Mouse (Mus musculus): Measurements from ENCODE around the gene Gm28038. TPM values are rescaled to one million over a fixed set of nuclear protein-coding genes. Genes with fewer than 3 reads are reported as not detected.

The Gm28038 gene
- polyA plus RNA-seq, 1 experiment from 2014 or later: not detected

DNA sequence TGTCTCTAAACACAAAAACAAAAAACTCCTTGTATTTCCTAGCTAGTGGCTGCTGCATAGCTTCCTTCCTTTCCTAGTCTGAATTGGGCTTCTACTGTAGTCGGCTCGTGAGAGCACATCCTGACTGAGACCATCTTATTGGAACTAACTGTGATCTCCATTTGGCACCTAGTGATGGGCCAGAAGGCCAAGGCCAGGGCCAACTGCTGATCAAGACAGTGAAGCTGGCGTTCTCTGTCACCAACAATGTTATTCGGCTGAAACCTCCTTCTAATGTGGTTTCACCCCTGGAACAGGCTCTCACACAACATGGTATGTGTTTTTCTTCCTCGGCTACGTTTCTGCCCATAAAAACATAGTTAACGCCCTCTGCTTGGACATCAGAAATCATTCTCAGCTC is 46.4 kb downstream of the Gm28038 start:
- no peak overlapping the region for H3K4me2 ChIP-seq
- 95% methylated on average over 7 of the region's 7 CpGs for WGBS
- H3K9ac ChIP-seq (ENCODE audit: low read length): no peak overlapping the region
- no peaks in the 10 kb centered on the region for H3K4me1 ChIP-seq (ENCODE audit: control insufficient read depth, insufficient read depth, low read length)
- H3K9me3 ChIP-seq (ENCODE audit: control insufficient read depth, low read length): no peaks in the 10 kb centered on the region
- no peak overlapping the region for H3K27ac ChIP-seq (ENCODE audit: low read depth, low read length)
- H3K4me3 ChIP-seq (ENCODE audit: low read depth, low read length): no peak overlapping the region
- ATAC-seq (ENCODE audit: low FRiP score) (no peak), DNase-seq (ENCODE audit: low spot score, missing footprints) (no peak)
- peaks cover 33% of the 10 kb centered on the region for H3K36me3 ChIP-seq (ENCODE audit: control insufficient read depth, insufficient read depth, low read length)
- H3K27me3 ChIP-seq (ENCODE audit: control insufficient read depth, insufficient read depth, low read length): no peaks in the 10 kb centered on the region

DNA sequence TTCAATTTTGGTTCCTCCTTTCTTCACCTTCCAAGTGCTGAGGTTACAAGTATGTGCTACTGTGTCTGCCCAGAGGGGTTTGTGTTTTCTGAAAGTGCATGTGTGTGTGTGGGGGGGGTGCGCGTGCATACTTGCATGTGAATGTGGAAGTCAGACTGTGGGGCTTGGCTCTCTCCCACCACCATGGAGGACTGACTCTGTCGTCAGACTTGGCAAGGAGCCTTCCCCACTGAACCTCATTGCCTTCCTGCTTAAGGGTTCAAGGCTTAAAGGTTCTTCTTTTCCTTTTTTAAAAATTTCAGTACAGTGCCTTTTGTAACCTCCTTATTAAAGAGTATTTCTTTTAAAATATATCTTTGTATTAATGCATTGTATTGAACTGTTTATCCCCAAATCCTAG is 47.9 kb downstream of the Gm28038 start:
- WGBS: 97% methylated on average over 3 of the region's 3 CpGs
- no peaks in the 10 kb centered on the region for H3K27me3 ChIP-seq (ENCODE audit: control insufficient read depth, insufficient read depth, low read length)
- no peaks in the 10 kb centered on the region for H3K9me3 ChIP-seq (ENCODE audit: control insufficient read depth, low read length)
- H3K4me1 ChIP-seq (ENCODE audit: control insufficient read depth, insufficient read depth, low read length): no peaks in the 10 kb centered on the region
- no peak overlapping the region for H3K4me2 ChIP-seq
- ATAC-seq (ENCODE audit: low FRiP score) (no peak), DNase-seq (ENCODE audit: low spot score, missing footprints) (no peak)
- H3K27ac ChIP-seq (ENCODE audit: low read depth, low read length): no peak overlapping the region
- no peak overlapping the region for H3K9ac ChIP-seq (ENCODE audit: low read length)
- no peak overlapping the region for H3K4me3 ChIP-seq (ENCODE audit: low read depth, low read length)
- H3K36me3 ChIP-seq (ENCODE audit: control insufficient read depth, insufficient read depth, low read length): peaks cover 33% of the 10 kb centered on the region

DNA sequence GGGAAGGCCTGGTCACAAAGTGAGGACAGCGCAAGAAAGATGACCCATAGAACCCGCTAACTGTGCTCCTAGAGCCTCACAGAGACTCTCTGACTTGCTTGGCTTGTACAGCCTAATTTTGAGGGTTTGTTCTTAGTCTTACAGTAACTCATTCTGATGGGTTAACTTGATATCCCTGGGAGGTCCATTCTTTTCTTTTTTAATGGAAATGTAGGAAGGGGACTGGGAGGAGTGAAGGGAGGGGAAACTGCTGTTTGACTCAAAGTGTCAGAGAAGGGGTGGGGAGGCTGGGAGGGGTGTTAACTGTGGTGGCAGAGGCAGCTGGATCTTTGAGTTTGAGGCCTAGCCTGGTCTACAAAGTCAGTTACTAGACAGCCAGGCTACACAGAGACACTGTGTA is 54.5 kb downstream of the Gm28038 start:
- peaks cover 44% of the 10 kb centered on the region for H3K36me3 ChIP-seq (ENCODE audit: control insufficient read depth, insufficient read depth, low read length)

DNA sequence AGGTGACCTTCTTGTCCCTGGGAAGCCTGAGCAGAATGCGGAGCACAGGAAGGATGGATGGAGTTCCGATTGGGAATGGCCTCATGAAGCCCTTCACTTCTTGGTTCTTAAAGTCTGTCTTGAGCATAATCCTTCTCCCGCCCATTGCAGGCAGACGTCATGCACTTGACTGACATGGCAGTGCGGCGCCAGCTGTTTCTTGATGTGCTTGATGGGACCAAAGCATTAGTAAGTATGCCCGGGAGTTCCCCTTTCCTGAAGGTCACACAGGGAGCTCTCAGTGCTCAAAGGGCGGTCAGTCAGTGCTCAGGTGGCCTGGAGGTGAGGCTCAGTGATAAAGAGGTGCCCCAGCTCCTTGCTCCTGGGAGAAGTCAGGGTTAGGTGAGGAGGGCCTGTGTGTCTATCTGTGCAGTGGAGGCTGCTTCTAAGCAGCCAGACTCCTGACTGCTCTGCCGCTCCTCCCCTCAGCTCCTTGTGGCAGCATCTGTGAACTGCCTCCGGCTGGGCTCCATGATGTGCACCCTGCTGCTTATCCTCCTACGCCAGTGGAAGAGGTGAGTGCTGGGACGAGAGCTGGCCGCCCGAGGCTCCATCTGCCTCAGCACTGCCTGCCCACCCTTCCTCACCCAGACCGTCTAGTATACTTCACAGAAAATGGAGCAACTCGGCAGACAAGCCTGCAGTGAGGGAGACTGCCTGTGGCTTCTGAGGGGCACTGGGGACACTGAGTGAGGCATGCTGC is 55.5 kb downstream of the Gm28038 start:
- ATAC-seq (ENCODE audit: low FRiP score): no peak
- H3K9me3 ChIP-seq (ENCODE audit: control insufficient read depth, low read length): no peaks in the 10 kb centered on the region
- H3K4me2 ChIP-seq: no peak overlapping the region
- no peak overlapping the region for H3K4me3 ChIP-seq (ENCODE audit: low read depth, low read length)
- WGBS: 83% methylated on average over 16 of the region's 16 CpGs
- H3K36me3 ChIP-seq (ENCODE audit: control insufficient read depth, insufficient read depth, low read length): peaks cover 51% of the 10 kb centered on the region
- H3K27me3 ChIP-seq (ENCODE audit: control insufficient read depth, insufficient read depth, low read length): no peaks in the 10 kb centered on the region
- no peak for DNase-seq (ENCODE audit: low spot score, missing footprints)
- H3K9ac ChIP-seq (ENCODE audit: low read length): no peak overlapping the region
- H3K27ac ChIP-seq (ENCODE audit: low read depth, low read length): no peak overlapping the region
- no peaks in the 10 kb centered on the region for H3K4me1 ChIP-seq (ENCODE audit: control insufficient read depth, insufficient read depth, low read length)

More for the DNA sequence above, 54.5 kb downstream of the Gm28038 start:
- H3K27ac ChIP-seq (ENCODE audit: low read depth, low read length): no peak overlapping the region
- no peak for DNase-seq (ENCODE audit: low spot score, missing footprints)
- no peak for ATAC-seq (ENCODE audit: low FRiP score)
- no peak overlapping the region for H3K9ac ChIP-seq (ENCODE audit: low read length)
- H3K4me1 ChIP-seq (ENCODE audit: control insufficient read depth, insufficient read depth, low read length): no peaks in the 10 kb centered on the region
- no peak overlapping the region for H3K4me2 ChIP-seq
- no peaks in the 10 kb centered on the region for H3K27me3 ChIP-seq (ENCODE audit: control insufficient read depth, insufficient read depth, low read length)
- WGBS: 99% methylated on average over 2 of the region's 2 CpGs
- no peak overlapping the region for H3K4me3 ChIP-seq (ENCODE audit: low read depth, low read length)
- no peaks in the 10 kb centered on the region for H3K9me3 ChIP-seq (ENCODE audit: control insufficient read depth, low read length)

DNA sequence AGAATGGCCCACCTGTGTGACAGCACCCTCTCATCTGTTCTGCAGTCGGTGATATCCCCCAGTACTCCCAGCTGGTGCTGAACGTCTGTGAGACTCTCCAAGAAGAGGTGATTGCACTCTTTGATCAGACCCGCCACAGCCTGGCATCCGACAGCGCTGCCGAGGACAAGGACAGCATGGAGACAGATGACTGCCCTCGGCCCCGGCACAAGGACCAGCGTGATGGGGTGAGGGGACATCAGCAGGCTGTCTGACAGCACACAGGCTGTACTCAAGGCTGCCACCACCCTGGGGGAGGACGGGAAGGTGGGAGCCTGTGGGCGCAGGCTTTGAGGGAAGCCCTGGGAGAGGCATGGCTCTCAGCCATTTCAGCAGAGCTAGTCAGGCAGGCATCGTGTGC is 56.3 kb downstream of the Gm28038 start:
- Histone ChIP-seq H3K9me3 (ENCODE audit: control insufficient read depth, low read length) (no peaks in the 10 kb centered on the region), H3K36me3 (ENCODE audit: control insufficient read depth, insufficient read depth, low read length) (peaks cover 54% of the 10 kb centered on the region), H3K4me1 (ENCODE audit: control insufficient read depth, insufficient read depth, low read length) (no peaks in the 10 kb centered on the region), H3K27me3 (ENCODE audit: control insufficient read depth, insufficient read depth, low read length) (no peaks in the 10 kb centered on the region), H3K9ac (ENCODE audit: low read length) (no peak overlapping the region), H3K4me3 (ENCODE audit: low read depth, low read length) (no peak overlapping the region), H3K27ac (ENCODE audit: low read depth, low read length) (no peak overlapping the region), H3K4me2 (no peak overlapping the region)
- DNase-seq (ENCODE audit: low spot score, missing footprints): no peak
- no peak for ATAC-seq (ENCODE audit: low FRiP score)
- 88% methylated on average over 12 of the region's 12 CpGs for WGBS

DNA sequence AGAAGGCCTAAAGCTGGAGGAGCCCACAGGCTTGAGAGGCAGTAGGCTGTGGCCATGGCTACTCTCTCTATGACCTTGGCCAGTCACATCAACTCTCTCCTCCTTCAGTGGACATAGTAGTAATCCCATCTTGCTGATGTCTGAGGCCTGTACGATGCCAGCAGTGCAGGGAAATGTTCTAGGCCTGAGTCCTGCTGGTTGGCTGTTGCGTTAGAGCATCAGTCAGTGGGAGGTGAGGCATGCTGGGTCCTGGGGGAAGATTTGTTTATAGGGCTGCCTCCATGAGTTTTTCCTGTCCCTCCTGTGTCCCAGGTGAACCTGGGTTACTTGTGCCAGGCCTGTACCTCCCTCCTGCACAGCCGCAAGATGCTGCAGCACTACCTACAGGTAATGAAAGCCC is 61.2 kb downstream of the Gm28038 start:
- peaks cover 48% of the 10 kb centered on the region for H3K36me3 ChIP-seq (ENCODE audit: control insufficient read depth, insufficient read depth, low read length)
- WGBS: 91% methylated on average over 3 of the region's 3 CpGs

DNA sequence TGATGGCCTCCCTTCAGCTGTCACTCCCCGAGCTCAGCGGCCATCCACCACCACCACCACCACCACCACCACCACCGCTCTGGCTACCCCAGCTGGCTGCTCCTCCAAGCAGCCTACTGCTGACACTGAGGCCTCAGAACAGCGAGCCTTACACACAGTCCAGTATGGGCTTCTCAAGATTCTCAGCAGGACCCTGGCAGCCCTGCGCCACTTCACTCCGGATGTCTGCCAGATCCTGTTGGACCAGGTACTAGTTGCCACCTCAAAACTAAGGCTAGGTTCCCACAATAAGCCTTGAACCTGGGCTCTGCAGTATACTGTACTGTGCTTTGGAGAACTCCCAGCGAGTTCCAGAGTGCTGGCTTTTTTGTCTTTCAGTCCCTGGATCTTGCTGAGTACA is 61.7 kb downstream of the Gm28038 start:
- no peak for ATAC-seq (ENCODE audit: low FRiP score)
- peaks cover 45% of the 10 kb centered on the region for H3K36me3 ChIP-seq (ENCODE audit: control insufficient read depth, insufficient read depth, low read length)
- H3K4me1 ChIP-seq (ENCODE audit: control insufficient read depth, insufficient read depth, low read length): no peaks in the 10 kb centered on the region
- H3K9ac ChIP-seq (ENCODE audit: low read length): no peak overlapping the region
- 93% methylated on average over 7 of the region's 7 CpGs for WGBS
- no peaks in the 10 kb centered on the region for H3K27me3 ChIP-seq (ENCODE audit: control insufficient read depth, insufficient read depth, low read length)
- H3K27ac ChIP-seq (ENCODE audit: low read depth, low read length): no peak overlapping the region
- H3K9me3 ChIP-seq (ENCODE audit: control insufficient read depth, low read length): no peaks in the 10 kb centered on the region
- no peak overlapping the region for H3K4me2 ChIP-seq
- H3K4me3 ChIP-seq (ENCODE audit: low read depth, low read length): no peak overlapping the region
- DNase-seq (ENCODE audit: low spot score, missing footprints): no peak

More for the DNA sequence above, 61.2 kb downstream of the Gm28038 start:
- H3K9ac ChIP-seq (ENCODE audit: low read length): no peak overlapping the region
- no peaks in the 10 kb centered on the region for H3K4me1 ChIP-seq (ENCODE audit: control insufficient read depth, insufficient read depth, low read length)
- ATAC-seq (ENCODE audit: low FRiP score) (no peak), DNase-seq (ENCODE audit: low spot score, missing footprints) (no peak)
- no peak overlapping the region for H3K4me3 ChIP-seq (ENCODE audit: low read depth, low read length)
- no peak overlapping the region for H3K27ac ChIP-seq (ENCODE audit: low read depth, low read length)
- no peaks in the 10 kb centered on the region for H3K9me3 ChIP-seq (ENCODE audit: control insufficient read depth, low read length)
- H3K4me2 ChIP-seq: no peak overlapping the region
- no peaks in the 10 kb centered on the region for H3K27me3 ChIP-seq (ENCODE audit: control insufficient read depth, insufficient read depth, low read length)

DNA sequence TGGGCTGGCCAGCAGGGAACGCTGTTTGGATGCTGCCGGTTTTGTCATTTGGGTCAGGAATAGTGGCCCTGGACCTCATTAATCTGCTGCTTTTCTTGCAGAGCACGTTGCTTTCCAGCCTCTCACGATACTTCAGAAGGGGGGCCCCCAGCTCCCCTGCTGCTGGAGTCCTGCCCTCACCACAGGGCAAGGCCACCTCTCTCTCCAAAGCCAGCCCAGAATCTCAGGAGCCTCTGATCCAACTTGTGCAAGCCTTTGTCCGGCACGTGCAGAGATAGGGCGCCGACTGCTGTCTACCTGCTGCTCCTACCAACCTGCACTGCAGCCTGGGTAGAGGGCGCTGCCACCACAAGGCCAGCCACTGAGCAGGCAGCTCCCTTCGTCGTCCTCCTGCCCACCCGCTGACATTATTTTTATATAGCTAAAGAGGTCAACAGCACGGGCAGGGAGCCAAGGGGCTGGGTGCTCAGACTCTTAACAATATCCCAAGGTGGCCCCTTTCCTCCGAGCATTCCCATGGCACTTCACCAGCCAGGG is 62.8 kb downstream of the Gm28038 start:
- Histone ChIP-seq H3K27me3 (ENCODE audit: control insufficient read depth, insufficient read depth, low read length) (no peaks in the 10 kb centered on the region), H3K4me3 (ENCODE audit: low read depth, low read length) (no peak overlapping the region), H3K4me2 (no peak overlapping the region), H3K27ac (ENCODE audit: low read depth, low read length) (no peak overlapping the region), H3K9me3 (ENCODE audit: control insufficient read depth, low read length) (no peaks in the 10 kb centered on the region), H3K4me1 (ENCODE audit: control insufficient read depth, insufficient read depth, low read length) (no peaks in the 10 kb centered on the region), H3K36me3 (ENCODE audit: control insufficient read depth, insufficient read depth, low read length) (peaks cover 43% of the 10 kb centered on the region), H3K9ac (ENCODE audit: low read length) (no peak overlapping the region)
- DNase-seq (ENCODE audit: low spot score, missing footprints) (no peak), ATAC-seq (ENCODE audit: low FRiP score) (no peak)
- 75% methylated on average over 14 of the region's 14 CpGs for WGBS

DNA sequence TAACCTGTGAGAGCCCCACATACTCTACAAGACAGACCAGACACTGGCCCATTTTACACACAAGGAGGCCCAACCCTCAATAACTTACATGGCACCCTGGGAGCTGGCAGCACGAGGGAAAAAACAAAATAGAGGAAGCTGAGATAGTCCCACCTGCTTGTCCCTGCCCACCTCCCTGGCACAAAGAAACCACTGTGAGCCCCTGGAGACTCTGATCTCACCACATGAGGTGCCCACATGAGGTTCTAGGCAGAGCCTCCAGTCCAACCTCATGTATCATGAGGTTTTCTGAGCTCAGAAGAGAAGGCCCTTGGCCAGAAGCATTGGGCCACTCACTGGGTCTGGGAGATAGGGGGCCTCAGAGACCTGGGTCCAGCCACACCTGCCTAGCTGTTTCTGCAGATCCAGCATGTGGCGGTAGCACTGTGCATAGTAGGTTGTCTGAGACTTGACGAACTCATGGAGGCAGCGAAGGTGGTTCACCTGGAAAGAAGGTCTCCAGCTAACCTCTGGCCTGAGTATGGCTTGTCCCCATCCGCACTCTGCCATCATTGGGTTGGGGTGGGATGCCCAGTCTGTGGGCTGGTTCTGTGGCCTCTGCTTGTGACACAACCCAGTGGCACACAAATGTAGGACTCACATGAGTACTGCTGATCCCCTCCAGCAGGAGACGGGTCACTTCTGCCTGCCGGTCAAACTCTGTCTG is 65.3 kb downstream of the Gm28038 start:
- Histone ChIP-seq H3K4me3 (ENCODE audit: low read depth, low read length) (no peak overlapping the region), H3K4me1 (ENCODE audit: control insufficient read depth, insufficient read depth, low read length) (no peaks in the 10 kb centered on the region), H3K9ac (ENCODE audit: low read length) (no peak overlapping the region), H3K9me3 (ENCODE audit: control insufficient read depth, low read length) (no peaks in the 10 kb centered on the region), H3K27me3 (ENCODE audit: control insufficient read depth, insufficient read depth, low read length) (no peaks in the 10 kb centered on the region), H3K4me2 (no peak overlapping the region), H3K36me3 (ENCODE audit: control insufficient read depth, insufficient read depth, low read length) (peaks cover 31% of the 10 kb centered on the region), H3K27ac (ENCODE audit: low read depth, low read length) (no peak overlapping the region)
- DNase-seq (ENCODE audit: low spot score, missing footprints) (no peak), ATAC-seq (ENCODE audit: low FRiP score) (no peak)
- 92% methylated on average over 7 of the region's 7 CpGs for WGBS

Measured in midbrain, embryonic 11.5 days (tissue).